Mouse (Mus musculus) heart, adult 2 months (tissue): ENCODE results near the gene Svip.

Experiments
- EP300 ChIP-seq: fragments of 200-500 bp; IDR thresholded peaks from 2 replicates; pipeline ENCODE4 v1.6.1; 2011; ENCODE audit warnings: low read depth, low read length, control low read depth; ENCODE audit not compliant: insufficient read depth
- POLR2A ChIP-seq: fragments of 200-500 bp; IDR thresholded peaks from 2 replicates; pipeline ENCODE4 v1.6.1; 2011; ENCODE audit warnings: mild to moderate bottlenecking, low read depth, low read length, control low read depth; ENCODE audit not compliant: insufficient read depth

GRCm38 (mm10) chr7:51985763-51986162 is 20.1 kb downstream of the Svip start:
- TF ChIP-seq POLR2A (no peak), EP300 (no peak)
